23 mouse cellular contexts compared by ENCODE assay signal in genomic region chr19:27437982-27438652, GRCm38 (mm10). TPM values are rescaled to one million over a fixed set of nuclear protein-coding genes. Genes with fewer than 3 reads are reported as not detected.
A peak's percentile ranks its signal among the peaks of the same experiment; 100 is the strongest.
DNase-seq lines count a peak whose midpoint lies in the region; ATAC-seq and TF ChIP-seq lines count a peak whose summit lies in the region.
"Had no signal": no experiment of that assay in that cellular context is flagged by ENCODE, and none has a peak within 500 bp of the region (broad histone marks: within the 10 kb centered on the region; RNA-seq: fewer than 3 reads in every experiment).

No protein-coding gene starts in this region.

- H3K4me3 ChIP-seq in CH12.LX (replicated peaks in 1 of 3; ENCODE audit: low read depth in 2 of 3, low read length in 2 of 3, poor library complexity in 1 of 3), result no peak overlapping the region
- H3K4me3 ChIP-seq in limb, embryonic 10.5 days, result no peak overlapping the region
- H3K4me3 ChIP-seq: heart, embryonic 15.5 days; limb, embryonic 12.5 days; lung, embryonic 15.5 days had no signal

- no peaks in the 10 kb centered on the region for H3K79me2 ChIP-seq in CH12.LX (replicated peaks; ENCODE audit: control insufficient read depth, extremely low read depth, insufficient read depth, poor library complexity, severe bottlenecking)

- no peak for TF ChIP-seq EP300 in CH12.LX (IDR thresholded peaks at IDR 0.05; ENCODE audit: low read length)

- TF ChIP-seq CTCF in CH12.LX (conservative IDR thresholded peaks at IDR 0.05 in 1 of 2, IDR thresholded peaks at IDR 0.05 in 1 of 2; ENCODE audit: low read depth in 2 of 2, low read length in 2 of 2), result no peak

- dilution Hi-C loops in CH12.LX (cut with MboI; ENCODE audit: extremely low pct_ligation_motif_present, extremely low pct_unique_long_range_greater_than_20kb, low sequenced_read_pairs), result no loop called here

- peak overlapping the region; percentile 39; the same call in 1 of the 2 replicates for H3K9ac ChIP-seq in CH12.LX (ENCODE audit: insufficient read depth, low read depth)
- H3K9ac ChIP-seq: forebrain, postnatal 0 days; heart, embryonic 15.5 days; limb, embryonic 12.5 days; liver, embryonic 14.5 days; lung, embryonic 15.5 days had no signal

- TF ChIP-seq POLR2A in CH12.LX (IDR thresholded peaks at IDR 0.05; ENCODE audit: low read depth, low read length), result no peak

- peaks cover 0 to 3% of the 10 kb centered on the region in 2 experiments; a peak in 1 of 4 replicates for H3K4me1 ChIP-seq in CH12.LX (ENCODE audit: control insufficient read depth in 1 of 2, insufficient read depth in 2 of 2)
- H3K4me1 ChIP-seq in limb, embryonic 10.5 days, result peaks cover 24% of the 10 kb centered on the region
- H3K4me1 ChIP-seq: lung, embryonic 15.5 days had no signal

- no peaks in the 10 kb centered on the region for H3K9me3 ChIP-seq in CH12.LX (replicated peaks; ENCODE audit: low read length)
- no peaks in the 10 kb centered on the region for H3K9me3 ChIP-seq in limb, embryonic 10.5 days (replicated peaks)
- H3K9me3 ChIP-seq: heart, embryonic 15.5 days; limb, embryonic 12.5 days; lung, embryonic 15.5 days had no signal

- H3K4me2 ChIP-seq in CH12.LX (ENCODE audit: insufficient read depth, low read depth, poor library complexity, severe bottlenecking), result peak overlapping the region; percentile 75
- H3K4me2 ChIP-seq: heart, embryonic 15.5 days; limb, embryonic 12.5 days; lung, embryonic 15.5 days; midbrain, embryonic 11.5 days had no signal

- peak; percentile 26 for DNase-seq in CD4-positive helper T cell, adult 2 months (ENCODE audit: low read depth, low spot score)
- no peak for DNase-seq in CH12.LX (ENCODE audit: extremely low read depth)
- DNase-seq in cerebellum, adult 11-12 months, result no peak
- no peak for DNase-seq in gastrocnemius, postnatal 4 days (ENCODE audit: low spot score in 2 of 2)
- no peak for DNase-seq in limb, embryonic 10.5 days (ENCODE audit: low spot score)
- DNase-seq: adrenal gland, adult 8-10 months; cerebellum, adult 9-11 months; forebrain, postnatal 0 days; gastrocnemius, postnatal 36 days; heart, postnatal 36 days; kidney, postnatal 36 days; layer of hippocampus, postnatal 36 days; lung, postnatal 36 days had no signal

- no peak overlapping the region for H3K27ac ChIP-seq in CH12.LX (ENCODE audit: insufficient read depth, low read depth)
- H3K27ac ChIP-seq in limb, embryonic 10.5 days, result no peak overlapping the region
- H3K27ac ChIP-seq: heart, embryonic 15.5 days; limb, embryonic 12.5 days; liver, embryonic 14.5 days; lung, embryonic 15.5 days had no signal

- no peaks in the 10 kb centered on the region for H3K36me3 ChIP-seq in CH12.LX (replicated peaks in 1 of 2; ENCODE audit: control insufficient read depth in 1 of 2, insufficient read depth in 1 of 2, low read length in 1 of 2)
- H3K36me3 ChIP-seq in limb, embryonic 10.5 days, result no peaks in the 10 kb centered on the region
- H3K36me3 ChIP-seq: heart, embryonic 15.5 days; limb, embryonic 12.5 days; lung, embryonic 15.5 days had no signal

- in situ Hi-C loops in CH12.LX (cut with MboI; ENCODE audit: low pct_ligation_motif_present, low pct_unique_long_range_greater_than_20kb, low sequenced_read_pairs), result no loop called here

- peak; percentile 7 to 66; a peak in 2 of 4 replicates for ATAC-seq in hematopoietic stem cell, adult 5-6 weeks (replicated peaks in 1 of 2; ENCODE audit: insufficient read depth in 1 of 2, low FRiP score in 2 of 2, low TSS enrichment in 1 of 2, low read depth in 1 of 2, poor library complexity in 2 of 2, severe bottlenecking in 2 of 2)
- ATAC-seq in megakaryocyte progenitor cell, adult 5-6 weeks (replicated peaks; ENCODE audit: poor library complexity), result peak; percentile 63
- ATAC-seq: forebrain, postnatal 0 days; hindbrain, embryonic 16.5 days; intestine, postnatal 0 days; Patski had no signal

- TF ChIP-seq RAD21 in CH12.LX (IDR thresholded peaks at IDR 0.05; ENCODE audit: low read depth, low read length), result no peak

- WGBS in limb, embryonic 10.5 days, result 83% methylated on average over 10 of the region's 10 CpGs

- no peaks in the 10 kb centered on the region for H3K27me3 ChIP-seq in CH12.LX (replicated peaks)
- H3K27me3 ChIP-seq in limb, embryonic 10.5 days (ENCODE audit: low read depth, poor library complexity, severe bottlenecking), result no peaks in the 10 kb centered on the region
- H3K27me3 ChIP-seq: heart, embryonic 15.5 days; limb, embryonic 12.5 days; lung, embryonic 15.5 days had no signal

TF ChIP-seq in CH12.LX, 34 proteins besides CTCF, POLR2A, EP300 and RAD21:
- TF ChIP-seq TBP (conservative IDR thresholded peaks at IDR 0.05; ENCODE audit: low read depth, low read length) (no peak), ZKSCAN1 (IDR thresholded peaks at IDR 0.05; ENCODE audit: borderline replicate concordance, low read depth, low read length) (no peak), BHLHE40 (IDR thresholded peaks at IDR 0.05; ENCODE audit: low read depth, low read length) (no peak), MAFK (IDR thresholded peaks at IDR 0.05; ENCODE audit: insufficient replicate concordance, low read length) (no peak), KAT2A (IDR thresholded peaks at IDR 0.05; ENCODE audit: insufficient replicate concordance, low read length) (no peak), POLR2AphosphoS2 (IDR thresholded peaks at IDR 0.05; ENCODE audit: low read depth, low read length) (no peak), USF2 (conservative IDR thresholded peaks at IDR 0.05; ENCODE audit: low read depth, low read length) (no peak), CHD1 (IDR thresholded peaks at IDR 0.05; ENCODE audit: low read depth, low read length) (no peak), E2F4 (IDR thresholded peaks at IDR 0.05; ENCODE audit: insufficient replicate concordance, low read depth, low read length) (no peak), TCF12 (IDR thresholded peaks at IDR 0.05; ENCODE audit: low read depth, low read length) (no peak), MXI1 (IDR thresholded peaks at IDR 0.05; ENCODE audit: low read depth, low read length) (no peak), GABPA (IDR thresholded peaks at IDR 0.05; ENCODE audit: insufficient replicate concordance, low read depth, low read length) (no peak), PAX5 (IDR thresholded peaks at IDR 0.05; ENCODE audit: low read length) (no peak), JUND (conservative IDR thresholded peaks at IDR 0.05; ENCODE audit: low read depth, low read length) (no peak)

RNA-seq across cellular contexts. Expression of gene Pum3, which starts 8.5 kb away (rescaled TPM):
- 54.4 and 71.9 TPM in 2 replicates for total RNA-seq in CH12.LX (2012; rRNA removed)
- total RNA-seq in CH12.LX (2014; rRNA removed), result 83.3 and 95.2 TPM in 2 replicates
- polyA plus RNA-seq in CH12.LX (2012; ENCODE audit: insufficient read length, low read depth), result 210 and 230 TPM in 2 replicates
- 157 and 223 TPM in 2 replicates for total RNA-seq in hematopoietic stem cell, adult 5-6 weeks (2017)
- 201 and 209 TPM in 2 replicates for total RNA-seq in megakaryocyte progenitor cell, adult 5-6 weeks (2015)
- 155 and 169 TPM in 2 replicates for total RNA-seq in megakaryocyte progenitor cell, adult 5-6 weeks (2017)
- total RNA-seq in gastrocnemius, postnatal 4 days (2021), result 10 to 100 TPM; 41.5 to 52.9 TPM
- 92.5 and 95.3 TPM in 2 replicates for polyA plus RNA-seq in limb, embryonic 10.5 days (2016; fragmentation: Nextera tagmentation; extraction: Ambion mirVana)
